Mouse (Mus musculus) cerebellum, adult 2 months (tissue): Measurements from ENCODE around the gene Saa3.

Experiments used
- CTCF ChIP-seq: fragments of 200-500 bp; IDR thresholded peaks from 2 replicates; pipeline ENCODE4 v1.5.1; 2011; ENCODE audit warnings: low read depth, mild to moderate bottlenecking, control low read depth, low read length, moderate library complexity, borderline replicate concordance; ENCODE audit not compliant: insufficient read depth
- POLR2A ChIP-seq: fragments of 200-500 bp; IDR thresholded peaks from 2 replicates; pipeline ENCODE4 v1.6.1; 2011; ENCODE audit warnings: low read length, control low read depth, borderline replicate concordance; ENCODE audit not compliant: insufficient read depth

DNA sequence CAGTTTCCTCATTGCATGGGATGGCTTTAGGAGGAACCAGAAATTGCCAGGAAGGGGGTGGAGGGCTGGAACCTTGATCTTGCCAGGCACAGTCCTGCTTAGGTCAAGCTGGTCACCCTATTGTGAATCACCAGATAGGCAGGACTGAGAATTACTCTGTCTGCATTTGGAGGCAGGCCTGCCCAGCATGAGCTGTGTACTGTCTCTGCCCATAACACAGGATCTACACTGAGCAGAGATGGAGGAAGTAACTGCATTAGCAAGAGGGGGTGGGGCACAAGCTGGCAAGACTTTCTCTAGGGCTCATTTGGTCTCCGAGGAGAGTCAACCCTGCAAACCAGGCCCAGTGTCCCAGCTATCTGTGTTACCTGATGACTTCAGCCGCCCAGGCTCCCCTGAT is 19.5 kb upstream of the Saa3 start:
- TF ChIP-seq CTCF (no peak), POLR2A (no peak)
